Comparison of ENCODE assay signal across 10 mouse cellular contexts in genomic region chr11:98408872-98409271, GRCm38 (mm10). TPM values are rescaled to one million over a fixed set of nuclear protein-coding genes. Genes with fewer than 3 reads are reported as not detected.
DNase-seq lines count a peak whose midpoint lies in the region; ATAC-seq and TF ChIP-seq lines count a peak whose summit lies in the region.
"Had no signal": no experiment of that assay in that cellular context is flagged by ENCODE, and none has a peak within 500 bp of the region (broad histone marks: within the 10 kb centered on the region; RNA-seq: fewer than 3 reads in every experiment).

No protein-coding gene starts in this region.

- H3K9me3 ChIP-seq in heart, embryonic 10.5 days = no peaks in the 10 kb centered on the region
- H3K9me3 ChIP-seq in ES-Bruce4 (replicated peaks; ENCODE audit: control insufficient read depth, insufficient read depth, low read length, poor library complexity, severe bottlenecking) = no peaks in the 10 kb centered on the region
- H3K9me3 ChIP-seq in intestine, embryonic 14.5 days (ENCODE audit: control insufficient read depth, low read length) = no peaks in the 10 kb centered on the region
- no peaks in the 10 kb centered on the region for H3K9me3 ChIP-seq in limb, embryonic 11.5 days (ENCODE audit: control insufficient read depth, low read length)

- DNase-seq in heart, embryonic 10.5 days (ENCODE audit: low spot score) = no peak
- no peak for DNase-seq in heart, postnatal 14 days
- no peak for DNase-seq in intestine, embryonic 14.5 days (ENCODE audit: low spot score)
- no peak for DNase-seq in limb, embryonic 11.5 days (ENCODE audit: low spot score)
- DNase-seq in cerebellum, postnatal 25 days = no peak
- DNase-seq in urinary bladder, postnatal 14 days (ENCODE audit: low spot score) = no peak
- DNase-seq in thymus, adult 18-20 months = no peak

- H3K36me3 ChIP-seq in heart, embryonic 10.5 days = no peaks in the 10 kb centered on the region
- H3K36me3 ChIP-seq in ES-Bruce4 (ENCODE audit: control insufficient read depth, insufficient read depth, low read length, poor library complexity, severe bottlenecking) = no peaks in the 10 kb centered on the region
- no peaks in the 10 kb centered on the region for H3K36me3 ChIP-seq in intestine, embryonic 14.5 days (ENCODE audit: control insufficient read depth, insufficient read depth, low read length)
- H3K36me3 ChIP-seq in limb, embryonic 11.5 days (ENCODE audit: control insufficient read depth, insufficient read depth, low read length) = no peaks in the 10 kb centered on the region

- H3K27ac ChIP-seq in heart, embryonic 10.5 days = peak overlapping the region; percentile 84
- no peak overlapping the region for H3K27ac ChIP-seq in ES-Bruce4 (ENCODE audit: insufficient read depth, low read length)
- H3K27ac ChIP-seq in intestine, embryonic 14.5 days (ENCODE audit: low read depth) = peak overlapping the region; percentile 39
- no peak overlapping the region for H3K27ac ChIP-seq in limb, embryonic 11.5 days (replicated peaks; ENCODE audit: low read depth, low read length)

- H3K9ac ChIP-seq in ES-Bruce4 (ENCODE audit: low read depth, poor library complexity, severe bottlenecking) = peak overlapping the region; percentile 37
- peak overlapping the region; percentile 0; the same call in 1 of the 2 replicates for H3K9ac ChIP-seq in intestine, embryonic 14.5 days (ENCODE audit: low read length)
- peak overlapping the region; percentile 30; the same call in 1 of the 2 replicates for H3K9ac ChIP-seq in limb, embryonic 11.5 days (ENCODE audit: low read length)

- intact Hi-C loops in heart, postnatal 14 days (cut with DNase I) = no loop called here

- ATAC-seq in intestine, embryonic 14.5 days (replicated peaks; ENCODE audit: low FRiP score, low TSS enrichment, low read depth) = no peak
- no peak for ATAC-seq in limb, embryonic 11.5 days (ENCODE audit: insufficient number of reproducible peaks, low FRiP score, low TSS enrichment, low read depth)
- ATAC-seq: Patski had no signal

- peak overlapping the region; percentile 42 for H3K4me2 ChIP-seq in intestine, embryonic 14.5 days (ENCODE audit: low read length)
- peak overlapping the region; percentile 27 for H3K4me2 ChIP-seq in limb, embryonic 11.5 days (ENCODE audit: low read depth, severe bottlenecking)

- no peak for TF ChIP-seq EP300 in ES-Bruce4 (IDR thresholded peaks at IDR 0.05; ENCODE audit: insufficient read depth, low read depth, low read length)

- peaks cover 42% of the 10 kb centered on the region for H3K4me1 ChIP-seq in heart, embryonic 10.5 days
- peaks cover 8% of the 10 kb centered on the region for H3K4me1 ChIP-seq in ES-Bruce4 (ENCODE audit: control insufficient read depth, insufficient read depth, low read length)
- H3K4me1 ChIP-seq in intestine, embryonic 14.5 days (replicated peaks; ENCODE audit: control insufficient read depth, insufficient read depth, low read length) = peaks cover 24% of the 10 kb centered on the region
- peaks cover 16% of the 10 kb centered on the region for H3K4me1 ChIP-seq in limb, embryonic 11.5 days (ENCODE audit: control insufficient read depth, insufficient read depth, low read length)

- TF ChIP-seq CTCF in ES-Bruce4 (IDR thresholded peaks at IDR 0.05; ENCODE audit: low read depth, low read length) = no peak

- H3K4me3 ChIP-seq in heart, embryonic 10.5 days = peak overlapping the region; percentile 43
- H3K4me3 ChIP-seq in ES-Bruce4 (ENCODE audit: low read depth, low read length) = no peak overlapping the region
- H3K4me3 ChIP-seq in intestine, embryonic 14.5 days (ENCODE audit: low read depth, low read length) = 0 out of 2 replicates have a peak overlapping the region, but pooled peaks have one; percentile 15
- H3K4me3 ChIP-seq in limb, embryonic 11.5 days (ENCODE audit: low read depth, low read length) = no peak overlapping the region

- TF ChIP-seq POLR2A in ES-Bruce4 (IDR thresholded peaks at IDR 0.05; ENCODE audit: insufficient read depth, low read length) = no peak

- peaks cover 9% of the 10 kb centered on the region; the same call in 1 of the 2 replicates for H3K27me3 ChIP-seq in heart, embryonic 10.5 days (ENCODE audit: insufficient read depth, poor library complexity, severe bottlenecking)
- no peaks in the 10 kb centered on the region for H3K27me3 ChIP-seq in ES-Bruce4 (ENCODE audit: control insufficient read depth, insufficient read depth, low read length, poor library complexity, severe bottlenecking)
- H3K27me3 ChIP-seq in intestine, embryonic 14.5 days (replicated peaks; ENCODE audit: control insufficient read depth, insufficient read depth, low read length) = no peaks in the 10 kb centered on the region
- H3K27me3 ChIP-seq in limb, embryonic 11.5 days (ENCODE audit: control insufficient read depth, insufficient read depth, low read length) = peaks cover 4% of the 10 kb centered on the region; the same call in 1 of the 2 replicates
- H3K27me3 ChIP-seq: Patski had no signal

- 61% methylated on average over 8 of the region's 8 CpGs for whole genome bisulfite sequencing in heart, embryonic 10.5 days
- 38% methylated on average over 8 of the region's 8 CpGs for WGBS in intestine, embryonic 14.5 days
- 63% methylated on average over 8 of the region's 8 CpGs for WGBS in limb, embryonic 11.5 days

RNA-seq across cellular contexts. Expression of gene Erbb2, which starts 3.4 kb away (rescaled TPM):
- 47.4 and 70.6 TPM in 2 replicates for polyA plus RNA-seq in heart, embryonic 10.5 days (2016; fragmentation: Nextera tagmentation; extraction: Ambion mirVana)
- total RNA-seq in heart, postnatal 14 days (2021) = 10 to 100 TPM; 11.3 TPM
- polyA plus RNA-seq in ES-Bruce4 (2011; ENCODE audit: insufficient read depth, insufficient read length, low read depth, missing spikeins) = 11.0 and 12.4 TPM in 2 replicates
- 33.5 and 35.3 TPM in 2 replicates for polyA plus RNA-seq in intestine, embryonic 14.5 days (2014; fragmentation: Nextera tagmentation; extraction: Ambion mirVana)
- polyA plus RNA-seq in limb, embryonic 11.5 days (2014; fragmentation: Nextera tagmentation; extraction: Ambion mirVana) = 29.6 and 30.5 TPM in 2 replicates
- total RNA-seq: megakaryocyte-erythroid progenitor cell, adult 5-6 weeks had no signal

RNA-seq across cellular contexts. Expression of gene Pgap3, which starts 8.6 kb away (rescaled TPM):
- polyA plus RNA-seq in heart, embryonic 10.5 days (2016; fragmentation: Nextera tagmentation; extraction: Ambion mirVana) = 15.3 and 21.3 TPM in 2 replicates
- 10 to 100 TPM; 11.7 to 11.9 TPM for total RNA-seq in heart, postnatal 14 days (2021)
- polyA plus RNA-seq in ES-Bruce4 (2011; ENCODE audit: insufficient read depth, insufficient read length, low read depth, missing spikeins) = 4.5 and 5.0 TPM in 2 replicates
- 13.4 and 14.1 TPM in 2 replicates for polyA plus RNA-seq in intestine, embryonic 14.5 days (2014; fragmentation: Nextera tagmentation; extraction: Ambion mirVana)
- 6.3 and 9.5 TPM in 2 replicates for polyA plus RNA-seq in limb, embryonic 11.5 days (2014; fragmentation: Nextera tagmentation; extraction: Ambion mirVana)

RNA-seq across cellular contexts. Expression of gene Pnmt, which starts 22.6 kb away (rescaled TPM):
- 5.0 and 5.1 TPM in 2 replicates for polyA plus RNA-seq in heart, embryonic 10.5 days (2016; fragmentation: Nextera tagmentation; extraction: Ambion mirVana)
- total RNA-seq in heart, postnatal 14 days (2021) = under 1 TPM; 0.41 to 0.61 TPM
- polyA plus RNA-seq in ES-Bruce4 (2011; ENCODE audit: insufficient read depth, insufficient read length, low read depth, missing spikeins) = not detected in 2 replicates
- not detected in 2 replicates for polyA plus RNA-seq in intestine, embryonic 14.5 days (2014; fragmentation: Nextera tagmentation; extraction: Ambion mirVana)
- 0.13 and 0.17 TPM in 2 replicates for polyA plus RNA-seq in limb, embryonic 11.5 days (2014; fragmentation: Nextera tagmentation; extraction: Ambion mirVana)
- total RNA-seq: megakaryocyte-erythroid progenitor cell, adult 5-6 weeks had no signal
- polyA plus RNA-seq: Patski had no signal

RNA-seq across cellular contexts. Expression of gene Tcap, which starts 25.3 kb away (rescaled TPM):
- 86.0 and 159 TPM in 2 replicates for polyA plus RNA-seq in heart, embryonic 10.5 days (2016; fragmentation: Nextera tagmentation; extraction: Ambion mirVana)
- 100 to 1,000 TPM; 841 to 967 TPM for total RNA-seq in heart, postnatal 14 days (2021)
- polyA plus RNA-seq in ES-Bruce4 (2011; ENCODE audit: insufficient read depth, insufficient read length, low read depth, missing spikeins) = not detected in 2 replicates
- polyA plus RNA-seq in intestine, embryonic 14.5 days (2014; fragmentation: Nextera tagmentation; extraction: Ambion mirVana) = not detected in 2 replicates
- polyA plus RNA-seq in limb, embryonic 11.5 days (2014; fragmentation: Nextera tagmentation; extraction: Ambion mirVana) = 0.41 and 0.53 TPM in 2 replicates
- total RNA-seq: megakaryocyte-erythroid progenitor cell, adult 5-6 weeks had no signal
- polyA plus RNA-seq: Patski had no signal

RNA-seq across cellular contexts. Expression of gene Mien1, which starts 29.9 kb away (rescaled TPM):
- 98.9 and 103 TPM in 2 replicates for polyA plus RNA-seq in heart, embryonic 10.5 days (2016; fragmentation: Nextera tagmentation; extraction: Ambion mirVana)
- 10 to 100 TPM; 44.6 to 52.6 TPM for total RNA-seq in heart, postnatal 14 days (2021)
- polyA plus RNA-seq in ES-Bruce4 (2011; ENCODE audit: insufficient read depth, insufficient read length, low read depth, missing spikeins) = 65.1 and 67.2 TPM in 2 replicates
- polyA plus RNA-seq in intestine, embryonic 14.5 days (2014; fragmentation: Nextera tagmentation; extraction: Ambion mirVana) = 109 and 123 TPM in 2 replicates
- polyA plus RNA-seq in limb, embryonic 11.5 days (2014; fragmentation: Nextera tagmentation; extraction: Ambion mirVana) = 75.4 and 78.3 TPM in 2 replicates

Comparison
In these comparisons a context has a peak if more than half of its experiments do, and no peak if none do; other contexts are left out.
1. H3K27ac ChIP-seq: peak in heart, embryonic 10.5 days (single experiment) and intestine, embryonic 14.5 days (single experiment); none in ES-Bruce4 (single experiment) and limb, embryonic 11.5 days (single experiment).
2. H3K4me3 ChIP-seq: peak in heart, embryonic 10.5 days (single experiment) and intestine, embryonic 14.5 days (single experiment); none in ES-Bruce4 (single experiment) and limb, embryonic 11.5 days (single experiment).
3. Peak in every context shown above with its lines, with median percentiles within 50 percentile points of each other: H3K9ac ChIP-seq.